Mouse (Mus musculus): ENCODE measurements at regions not wholly inside any gene's neighbourhood (a gene's known extent, or its start where the extent isn't known, plus 50 kb on each side); places are given as distances from the start of the nearest gene placed in this dataset.

DNA sequence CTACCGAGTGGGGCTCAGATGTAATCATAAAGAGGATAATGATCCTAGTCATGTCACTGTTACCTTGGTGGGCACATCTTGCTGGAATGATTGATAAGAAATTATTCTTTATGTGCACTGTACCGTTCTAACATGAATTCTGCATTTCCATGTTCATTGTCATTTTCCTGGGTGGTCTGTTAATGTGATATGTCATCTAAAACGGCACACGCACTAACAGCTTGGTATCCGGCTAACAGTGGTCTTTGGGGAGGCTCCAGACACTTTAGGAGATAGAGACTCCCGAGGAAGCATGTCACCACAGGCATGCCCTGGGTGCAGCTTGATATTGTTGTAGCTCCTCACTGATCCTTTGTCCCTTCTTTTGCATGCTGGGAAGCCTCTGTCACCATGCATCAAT lies 1096.1 kb downstream of the Car8 start:
- no peak overlapping the region for H3K4me2 ChIP-seq (replicated peaks)
- H3K27me3 ChIP-seq, result no peaks in the 10 kb centered on the region
- WGBS, result 86% methylated on average over 6 of the region's 6 CpGs
- H3K9me3 ChIP-seq, result no peaks in the 10 kb centered on the region
- H3K9ac ChIP-seq, result no peak overlapping the region
- no peaks in the 10 kb centered on the region for H3K4me1 ChIP-seq
- ATAC-seq (ENCODE audit: low FRiP score, low read depth), result no peak
- H3K27ac ChIP-seq, result no peak overlapping the region
- H3K4me3 ChIP-seq, result no peak overlapping the region
- no peaks in the 10 kb centered on the region for H3K36me3 ChIP-seq

- ATAC-seq (ENCODE audit: low FRiP score, low read depth), result no peak
- Histone ChIP-seq H3K4me1 (no peaks in the 10 kb centered on the region), H3K9me3 (no peaks in the 10 kb centered on the region), H3K4me3 (no peak overlapping the region), H3K27me3 (no peaks in the 10 kb centered on the region), H3K4me2 (replicated peaks) (no peak overlapping the region), H3K36me3 (no peaks in the 10 kb centered on the region), H3K27ac (no peak overlapping the region), H3K9ac (no peak overlapping the region)
- 76% methylated on average over 4 of the region's 4 CpGs for WGBS
Measured at GRCm38 (mm10) chr4:7112159-7112558, 1126.7 kb downstream of the Car8 start.

- no peak for ATAC-seq (ENCODE audit: low FRiP score, low read depth)
- WGBS, result 86% methylated on average over 7 of the region's 7 CpGs
- no peaks in the 10 kb centered on the region for H3K27me3 ChIP-seq
- H3K9me3 ChIP-seq, result no peaks in the 10 kb centered on the region
- no peak overlapping the region for H3K4me2 ChIP-seq (replicated peaks)
- H3K4me1 ChIP-seq, result no peaks in the 10 kb centered on the region
- H3K4me3 ChIP-seq, result no peak overlapping the region
- H3K36me3 ChIP-seq, result no peaks in the 10 kb centered on the region
- no peak overlapping the region for H3K27ac ChIP-seq
- no peak overlapping the region for H3K9ac ChIP-seq
Measured at GRCm38 (mm10) chr4:7092957-7093356, 1145.9 kb downstream of the Car8 start.

- H3K4me3 ChIP-seq, result no peak overlapping the region
- no peaks in the 10 kb centered on the region for H3K36me3 ChIP-seq
- no peaks in the 10 kb centered on the region for H3K9me3 ChIP-seq
- H3K27ac ChIP-seq, result no peak overlapping the region
- H3K27me3 ChIP-seq, result no peaks in the 10 kb centered on the region
- no peak for ATAC-seq (ENCODE audit: low FRiP score, low read depth)
- no peak overlapping the region for H3K4me2 ChIP-seq (replicated peaks)
- H3K9ac ChIP-seq, result no peak overlapping the region
- no peaks in the 10 kb centered on the region for H3K4me1 ChIP-seq
Measured at GRCm38 (mm10) chr4:7091201-7091814, 1147.5 kb downstream of the Car8 start.
